Mouse (Mus musculus) neural tube, embryonic 14.5 days (tissue): ENCODE results near the gene Mapk9. TPM values are rescaled to one million over a fixed set of nuclear protein-coding genes. Genes with fewer than 3 reads are reported as not detected.

ENCODE experiments used
- ATAC-seq: fragments of 200-750 bp; cut with Nextera tagmentation; 2 replicates; pipeline ENCODE4 v1.8.0; 2017; ENCODE audit warnings: low read depth, mild to moderate bottlenecking, moderate TSS enrichment, moderate library complexity
- H3K27ac ChIP-seq: fragments of 300-500 bp; sonication (generic); 2 replicates; pipeline ENCODE4 v1.5.1; 2014; ENCODE audit warnings: low read depth, mild to moderate bottlenecking, control low read depth, low read length, moderate library complexity, mixed read lengths
- H3K27me3 ChIP-seq: fragments of 300-500 bp; sonication (generic); 2 replicates; pipeline ENCODE4 v1.6.1; 2014; ENCODE audit warnings: low read length; ENCODE audit not compliant: control insufficient read depth, insufficient read depth
- H3K36me3 ChIP-seq: fragments of 300-500 bp; sonication (generic); 2 replicates; pipeline ENCODE4 v1.6.1; 2014; ENCODE audit warnings: low read length, mixed read lengths; ENCODE audit not compliant: control insufficient read depth, insufficient read depth
- H3K4me1 ChIP-seq: fragments of 300-500 bp; sonication (generic); 2 replicates; pipeline ENCODE4 v1.6.1; 2014; ENCODE audit warnings: low read length; ENCODE audit not compliant: control insufficient read depth, insufficient read depth
- H3K4me2 ChIP-seq: fragments of 300-500 bp; sonication (generic); 2 replicates; pipeline ENCODE4 v1.6.1; 2014; ENCODE audit warnings: mild to moderate bottlenecking, low read depth, low read length, control low read depth
- H3K4me3 ChIP-seq: fragments of 300-500 bp; sonication (generic); 2 replicates; pipeline ENCODE4 v1.5.1; 2014; ENCODE audit warnings: low read depth, low read length, control low read depth, mixed read lengths
- H3K9ac ChIP-seq: fragments of 300-500 bp; sonication (generic); replicated peaks from 2 replicates; pipeline ENCODE4 v1.6.1; 2014; ENCODE audit warnings: low read depth, mild to moderate bottlenecking, control low read depth, low read length, mixed read lengths
- H3K9me3 ChIP-seq: fragments of 300-500 bp; sonication (generic); 2 replicates; pipeline ENCODE4 v1.6.1; 2016; ENCODE audit warnings: low read length; ENCODE audit not compliant: control insufficient read depth
- WGBS: fragments of 180-500 bp; shearing (Covaris S2); extraction: QIAGEN DNeasy Blood & Tissue Kit; methylation state at CpG from one replicate; pipeline ENCODE4 v1.1.7; 2014; 5-methylcytosine and 5-hydroxymethylcytosine counted together
- polyA plus RNA-seq: library from polyadenylated mRNA; unstranded; fragments of >200 nt; fragmentation: Nextera tagmentation; extraction: Ambion mirVana; gene quantifications from 2 replicates; pipeline ENCODE4 v1.2.1, GENCODE M21; 2014

Gene Mapk9
- polyA plus RNA-seq, 1 experiment from 2014 or later = 92.3 TPM

- H3K4me3 ChIP-seq = no peak overlapping the region
- H3K27me3 ChIP-seq = no peaks in the 10 kb centered on the region
- no peak overlapping the region for H3K27ac ChIP-seq
- no peak overlapping the region for H3K4me2 ChIP-seq
- no peak overlapping the region for H3K9ac ChIP-seq
- peaks cover 31% of the 10 kb centered on the region for H3K36me3 ChIP-seq
- H3K9me3 ChIP-seq = no peaks in the 10 kb centered on the region
- ATAC-seq = peak; percentile 41; the same call in 1 of the 2 replicates
- H3K4me1 ChIP-seq = no peaks in the 10 kb centered on the region
Observed at GRCm38 (mm10) chr11:49869762-49870161, 23.2 kb downstream of the Mapk9 start.

- Histone ChIP-seq H3K4me3 (no peak overlapping the region), H3K27ac (no peak overlapping the region)
- WGBS = 61% methylated on average over 6 of the region's 6 CpGs
Observed at GRCm38 (mm10) chr11:49871914-49872313, 25.4 kb downstream of the Mapk9 start.

GRCm38 (mm10) chr11:49872779-49873178, 26.2 kb downstream of the Mapk9 start:
- Histone ChIP-seq H3K4me1 (peaks cover 8% of the 10 kb centered on the region; the same call in 1 of the 2 replicates), H3K4me3 (no peak overlapping the region), H3K4me2 (no peak overlapping the region), H3K36me3 (peaks cover 32% of the 10 kb centered on the region), H3K27me3 (no peaks in the 10 kb centered on the region), H3K9ac (no peak overlapping the region), H3K27ac (no peak overlapping the region), H3K9me3 (no peaks in the 10 kb centered on the region)
- ATAC-seq = no peak
- WGBS = 97% methylated on average over 6 of the region's 6 CpGs

More at GRCm38 (mm10) chr11:49871914-49872313, 25.4 kb downstream of the Mapk9 start:
- no peaks in the 10 kb centered on the region for H3K27me3 ChIP-seq
- H3K9ac ChIP-seq = no peak overlapping the region
- H3K4me1 ChIP-seq = peaks cover 3% of the 10 kb centered on the region; the same call in 1 of the 2 replicates
- peak; percentile 80 for ATAC-seq
- H3K4me2 ChIP-seq = no peak overlapping the region
- no peaks in the 10 kb centered on the region for H3K9me3 ChIP-seq
- H3K36me3 ChIP-seq = peaks cover 33% of the 10 kb centered on the region

GRCm38 (mm10) chr11:49876948-49877817, 30.6 kb downstream of the Mapk9 start:
- Histone ChIP-seq H3K9ac (0 out of 2 replicates have a peak overlapping the region, but pooled peaks have one; percentile 7), H3K27ac (peak overlapping the region; percentile 55; the same call in 1 of the 2 replicates), H3K4me2 (no peak overlapping the region), H3K4me3 (no peak overlapping the region), H3K9me3 (no peaks in the 10 kb centered on the region), H3K36me3 (peaks cover 32% of the 10 kb centered on the region), H3K27me3 (no peaks in the 10 kb centered on the region), H3K4me1 (peaks cover 8% of the 10 kb centered on the region; the same call in 1 of the 2 replicates)
- 89% methylated on average over 8 of the region's 8 CpGs for WGBS
- peak; percentile 63; the same call in 1 of the 2 replicates for ATAC-seq

GRCm38 (mm10) chr11:49879950-49880642, 33.5 kb downstream of the Mapk9 start:
- 91% methylated on average over 3 of the region's 3 CpGs for WGBS
- H3K27me3 ChIP-seq = no peaks in the 10 kb centered on the region
- H3K36me3 ChIP-seq = peaks cover 30% of the 10 kb centered on the region
- no peak overlapping the region for H3K4me2 ChIP-seq
- no peak overlapping the region for H3K27ac ChIP-seq
- no peak overlapping the region for H3K4me3 ChIP-seq
- H3K4me1 ChIP-seq = peaks cover 8% of the 10 kb centered on the region; the same call in 1 of the 2 replicates
- no peak for ATAC-seq
- H3K9me3 ChIP-seq = no peaks in the 10 kb centered on the region
- no peak overlapping the region for H3K9ac ChIP-seq

GRCm38 (mm10) chr11:49883394-49883793, 36.8 kb downstream of the Mapk9 start:
- WGBS = 97% methylated on average over 3 of the region's 3 CpGs
- H3K36me3 ChIP-seq = peaks cover 25% of the 10 kb centered on the region
- H3K9me3 ChIP-seq = no peaks in the 10 kb centered on the region
- H3K4me1 ChIP-seq = no peaks in the 10 kb centered on the region
- no peaks in the 10 kb centered on the region for H3K27me3 ChIP-seq
- no peak for ATAC-seq
- H3K4me2 ChIP-seq = no peak overlapping the region
- no peak overlapping the region for H3K27ac ChIP-seq
- H3K9ac ChIP-seq = no peak overlapping the region
- no peak overlapping the region for H3K4me3 ChIP-seq

GRCm38 (mm10) chr11:49888469-49888868, 41.9 kb downstream of the Mapk9 start:
- Histone ChIP-seq H3K4me3 (no peak overlapping the region), H3K4me2 (no peak overlapping the region), H3K4me1 (no peaks in the 10 kb centered on the region), H3K36me3 (peaks cover 13% of the 10 kb centered on the region; the same call in 1 of the 2 replicates), H3K9ac (no peak overlapping the region), H3K27me3 (no peaks in the 10 kb centered on the region), H3K9me3 (no peaks in the 10 kb centered on the region), H3K27ac (no peak overlapping the region)
- no peak for ATAC-seq
- WGBS = 79% methylated on average over 5 of the region's 5 CpGs

- no peaks in the 10 kb centered on the region for H3K36me3 ChIP-seq
- WGBS = 92% methylated on average over 5 of the region's 5 CpGs
- H3K27me3 ChIP-seq = no peaks in the 10 kb centered on the region
- no peak overlapping the region for H3K9ac ChIP-seq
- no peak for ATAC-seq
- no peaks in the 10 kb centered on the region for H3K9me3 ChIP-seq
- H3K27ac ChIP-seq = no peak overlapping the region
- H3K4me2 ChIP-seq = no peak overlapping the region
- no peak overlapping the region for H3K4me3 ChIP-seq
- no peaks in the 10 kb centered on the region for H3K4me1 ChIP-seq
Observed at GRCm38 (mm10) chr11:49891993-49892392, 45.4 kb downstream of the Mapk9 start.

- no peak overlapping the region for H3K4me2 ChIP-seq
- H3K4me3 ChIP-seq = no peak overlapping the region
- peak; percentile 34; the same call in 1 of the 2 replicates for ATAC-seq
- 62% methylated on average over 11 of the region's 11 CpGs for WGBS
- no peak overlapping the region for H3K9ac ChIP-seq
- no peak overlapping the region; the same call in 1 of the 2 replicates for H3K27ac ChIP-seq
- H3K4me1 ChIP-seq = no peaks in the 10 kb centered on the region
- no peaks in the 10 kb centered on the region for H3K36me3 ChIP-seq
- H3K9me3 ChIP-seq = no peaks in the 10 kb centered on the region
- H3K27me3 ChIP-seq = no peaks in the 10 kb centered on the region
Observed at GRCm38 (mm10) chr11:49893806-49894205, 47.3 kb downstream of the Mapk9 start.
